Mouse (Mus musculus): ENCODE measurements around the gene Atp6v0b.

GRCm38 (mm10) chr4:117867823-117868222, 19.3 kb downstream of the Atp6v0b start:
- TF ChIP-seq GATA1 (IDR thresholded peaks at IDR 0.05; ENCODE audit: borderline replicate concordance, low read length), result no peak
- no peak for TF ChIP-seq FLI1 (IDR thresholded peaks at IDR 0.05; ENCODE audit: low read length)
